Mouse (Mus musculus) G1E (cell line): Measurements from ENCODE around the gene Slc50a1. TPM values are rescaled to one million over a fixed set of nuclear protein-coding genes. Genes with fewer than 3 reads are reported as not detected.

ENCODE experiments used
- ATAC-seq: 2 replicates; pipeline ENCODE4 v1.8.0; 2016; ENCODE audit warnings: mild to moderate bottlenecking; ENCODE audit not compliant: insufficient number of reproducible peaks, poor library complexity, low FRiP score, severe bottlenecking; ENCODE audit errors: extremely low read depth
- DNase-seq: peaks from one replicate; pipeline ENCODE4 v3.0.0; 2012; ENCODE audit warnings: low spot score
- H3K27me3 ChIP-seq: 2 replicates; pipeline ENCODE4 v1.6.1; 2012; ENCODE audit warnings: mild to moderate bottlenecking, low read length, inconsistent platforms; ENCODE audit not compliant: insufficient read depth
- H3K36me3 ChIP-seq: replicated peaks from 2 replicates; pipeline ENCODE3; 2012; ENCODE audit warnings: mild to moderate bottlenecking, inconsistent platforms
- H3K4me1 ChIP-seq: 2 replicates; pipeline ENCODE4 v1.6.1; 2012; ENCODE audit warnings: low read depth, low read length, inconsistent platforms, mixed read lengths; ENCODE audit not compliant: insufficient read depth
- H3K4me3 ChIP-seq: 2 replicates; pipeline ENCODE4 v1.5.1; 2012; ENCODE audit warnings: low read depth, mild to moderate bottlenecking, inconsistent platforms, low read length, moderate library complexity, mixed read lengths
- H3K9me3 ChIP-seq: replicated peaks from 2 replicates; pipeline ENCODE4 v1.6.1; 2012; ENCODE audit warnings: inconsistent platforms
- CTCF ChIP-seq: IDR thresholded peaks from 2 replicates; pipeline ENCODE4 v1.5.1; 2012; ENCODE audit warnings: low read depth, low read length, inconsistent platforms, mixed read lengths
- GATA1 ChIP-seq: IDR thresholded peaks from 2 replicates; pipeline ENCODE4 v1.6.1; 2012; ENCODE audit warnings: borderline replicate concordance, low read length, inconsistent platforms, mixed read lengths
- GATA2 ChIP-seq: IDR thresholded peaks from 2 replicates; pipeline ENCODE4 v1.6.1; 2012; ENCODE audit warnings: low read depth, low read length, inconsistent platforms, borderline replicate concordance
- POLR2AphosphoS5 ChIP-seq: IDR thresholded peaks from 2 replicates; pipeline ENCODE4 v1.6.1; 2012; ENCODE audit warnings: low read depth, low read length, inconsistent platforms; ENCODE audit not compliant: insufficient replicate concordance
- TAL1 ChIP-seq: conservative IDR thresholded peaks from 2 replicates; pipeline ENCODE4 v1.6.1; 2012; ENCODE audit warnings: low read depth, low read length, inconsistent platforms, mixed read lengths
- polyA plus RNA-seq: library from polyadenylated mRNA; stranded (reverse); fragments of >175 nt; gene quantifications from 2 replicates; pipeline ENCODE4 v1.2.3, GENCODE M21; 2012
- total RNA-seq, 2 experiments: library from RNA; stranded (forward) in 1 of 2; stranded (reverse) in 1 of 2; fragments of 200-1000 nt in 1 of 2; fragments of >200 nt in 1 of 2; fragmentation: Nextera tagmentation in 1 of 2; gene quantifications; 2 replicates each; pipeline ENCODE4 v1.2.3; 2014 to 2017

The Slc50a1 gene
- total and polyA plus RNA-seq, 3 experiments: 0.66 TPM; not detected in 2

DNA sequence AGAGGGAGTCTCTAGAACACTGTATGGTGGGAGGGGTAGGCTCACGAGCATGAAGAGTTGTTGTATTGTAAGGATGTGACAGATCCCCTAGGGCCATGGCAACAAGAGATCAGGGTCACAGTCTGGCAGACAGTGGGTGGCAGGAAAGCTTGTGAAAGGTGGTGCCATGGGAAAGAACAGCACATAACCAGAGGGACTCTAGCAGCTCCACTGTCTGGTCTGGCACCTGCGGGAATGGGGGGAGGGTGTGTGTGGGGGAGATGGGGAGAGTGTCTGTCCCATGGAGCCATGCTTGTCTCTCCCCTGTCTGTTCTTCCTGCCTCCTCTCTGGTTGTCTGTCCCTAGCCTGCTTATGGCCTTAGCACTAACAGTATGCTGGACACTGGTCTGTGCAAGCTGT is 15.2 kb upstream of the Slc50a1 start:
- no peak overlapping the region for H3K4me3 ChIP-seq
- DNase-seq (no peak), ATAC-seq (no peak)
- no peaks in the 10 kb centered on the region for H3K36me3 ChIP-seq
- TF ChIP-seq CTCF (no peak), GATA1 (no peak), TAL1 (no peak), POLR2AphosphoS5 (no peak), GATA2 (no peak)
- peaks cover 4% of the 10 kb centered on the region for H3K4me1 ChIP-seq
- H3K9me3 ChIP-seq: no peaks in the 10 kb centered on the region
- peaks cover 60% of the 10 kb centered on the region for H3K27me3 ChIP-seq

DNA sequence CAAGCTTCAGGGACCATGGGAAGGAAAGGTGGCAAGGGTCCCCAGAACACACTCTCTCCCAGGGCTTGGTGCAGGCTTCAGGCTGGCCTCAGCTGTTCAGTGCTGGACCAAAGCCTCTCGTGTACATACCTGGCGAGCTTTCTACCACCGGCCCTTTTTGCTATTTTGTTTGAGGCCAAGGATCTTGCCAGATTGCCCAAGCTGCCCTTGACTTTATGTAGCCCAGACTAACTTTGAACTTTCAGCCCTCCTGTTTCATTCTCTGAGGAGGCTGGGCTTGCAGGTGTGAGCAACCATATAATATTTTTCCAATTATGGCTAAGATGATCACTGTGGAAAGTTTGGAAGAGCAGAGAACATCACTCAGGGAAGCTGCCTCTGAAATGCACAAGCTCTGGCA is 13.9 kb upstream of the Slc50a1 start:
- Histone ChIP-seq H3K9me3 (no peaks in the 10 kb centered on the region), H3K27me3 (peaks cover 71% of the 10 kb centered on the region)

DNA sequence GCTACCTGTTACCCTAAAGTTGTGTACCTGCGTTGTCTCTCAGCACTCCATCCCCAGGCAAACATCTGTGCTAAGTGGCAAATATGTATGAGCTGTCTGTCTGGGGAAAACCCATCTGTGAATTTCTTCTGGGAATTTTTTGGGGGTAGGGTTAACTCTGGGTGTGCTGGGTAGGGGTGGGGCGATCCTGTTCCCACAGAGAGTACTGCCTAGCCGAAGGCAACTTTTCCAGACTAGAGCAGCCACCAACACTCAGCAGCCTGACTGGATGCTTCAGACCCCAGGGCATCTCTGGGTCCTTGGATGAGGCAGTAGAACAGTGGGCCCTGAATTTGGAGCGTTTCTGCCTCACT is 11.9 kb upstream of the Slc50a1 start:
- ATAC-seq (no peak), DNase-seq (no peak)
- no peak overlapping the region for H3K4me3 ChIP-seq
- TF ChIP-seq POLR2AphosphoS5: no peak
- no peak for TF ChIP-seq GATA2
- no peak for TF ChIP-seq CTCF
- H3K36me3 ChIP-seq: no peaks in the 10 kb centered on the region
- peaks cover 8% of the 10 kb centered on the region for H3K4me1 ChIP-seq
- peaks cover 74% of the 10 kb centered on the region for H3K27me3 ChIP-seq
- H3K9me3 ChIP-seq: no peaks in the 10 kb centered on the region

More for the DNA sequence above, 13.9 kb upstream of the Slc50a1 start:
- TF ChIP-seq TAL1 (no peak), GATA2 (no peak), POLR2AphosphoS5 (no peak), CTCF (no peak), GATA1 (no peak)
- peaks cover 8% of the 10 kb centered on the region for H3K4me1 ChIP-seq
- no peak for DNase-seq
- no peaks in the 10 kb centered on the region for H3K36me3 ChIP-seq
- no peak for ATAC-seq
- H3K4me3 ChIP-seq: no peak overlapping the region

DNA sequence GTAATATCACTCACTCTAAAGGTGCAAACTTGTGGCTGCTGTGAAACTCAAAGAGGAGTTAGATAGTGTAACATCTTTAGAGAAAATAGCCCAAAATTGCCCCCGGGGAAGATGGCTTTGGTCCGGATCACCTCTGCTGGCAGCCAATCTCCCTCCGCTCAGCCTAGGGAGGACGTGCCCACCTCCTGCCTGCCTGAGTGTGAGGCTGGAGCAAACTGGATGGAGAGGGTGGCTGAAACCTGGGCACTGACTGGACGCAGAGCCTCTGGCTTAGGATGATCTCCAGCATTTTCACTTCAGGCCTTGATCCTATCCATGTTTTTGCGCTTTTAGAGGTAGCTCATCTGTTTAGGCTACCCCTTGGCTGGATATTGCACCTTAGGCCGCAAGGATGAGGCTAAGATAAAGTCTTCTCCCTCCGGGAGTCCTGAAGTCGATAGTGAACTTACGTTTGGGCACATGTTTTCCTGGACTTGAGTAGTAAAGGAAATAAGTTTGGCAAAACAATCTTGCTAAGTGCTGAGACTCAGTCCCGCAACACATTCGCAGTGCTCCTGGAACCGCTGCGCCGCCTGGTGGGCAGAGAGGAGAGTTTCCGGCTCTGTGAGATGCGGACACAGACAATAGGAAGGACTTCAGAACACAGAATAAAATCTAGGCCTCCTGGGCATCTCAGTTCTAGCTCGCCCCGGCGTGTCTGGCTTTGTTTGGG is 11.4 kb upstream of the Slc50a1 start:
- peak; percentile 35 for DNase-seq
- H3K4me3 ChIP-seq: no peak overlapping the region
- H3K36me3 ChIP-seq: no peaks in the 10 kb centered on the region
- H3K9me3 ChIP-seq: no peaks in the 10 kb centered on the region
- ATAC-seq: no peak
- peaks cover 8% of the 10 kb centered on the region for H3K4me1 ChIP-seq
- TF ChIP-seq POLR2AphosphoS5: no peak
- no peak for TF ChIP-seq GATA2
- no peak for TF ChIP-seq TAL1
- TF ChIP-seq GATA1: no peak
- H3K27me3 ChIP-seq: peaks cover 77% of the 10 kb centered on the region

DNA sequence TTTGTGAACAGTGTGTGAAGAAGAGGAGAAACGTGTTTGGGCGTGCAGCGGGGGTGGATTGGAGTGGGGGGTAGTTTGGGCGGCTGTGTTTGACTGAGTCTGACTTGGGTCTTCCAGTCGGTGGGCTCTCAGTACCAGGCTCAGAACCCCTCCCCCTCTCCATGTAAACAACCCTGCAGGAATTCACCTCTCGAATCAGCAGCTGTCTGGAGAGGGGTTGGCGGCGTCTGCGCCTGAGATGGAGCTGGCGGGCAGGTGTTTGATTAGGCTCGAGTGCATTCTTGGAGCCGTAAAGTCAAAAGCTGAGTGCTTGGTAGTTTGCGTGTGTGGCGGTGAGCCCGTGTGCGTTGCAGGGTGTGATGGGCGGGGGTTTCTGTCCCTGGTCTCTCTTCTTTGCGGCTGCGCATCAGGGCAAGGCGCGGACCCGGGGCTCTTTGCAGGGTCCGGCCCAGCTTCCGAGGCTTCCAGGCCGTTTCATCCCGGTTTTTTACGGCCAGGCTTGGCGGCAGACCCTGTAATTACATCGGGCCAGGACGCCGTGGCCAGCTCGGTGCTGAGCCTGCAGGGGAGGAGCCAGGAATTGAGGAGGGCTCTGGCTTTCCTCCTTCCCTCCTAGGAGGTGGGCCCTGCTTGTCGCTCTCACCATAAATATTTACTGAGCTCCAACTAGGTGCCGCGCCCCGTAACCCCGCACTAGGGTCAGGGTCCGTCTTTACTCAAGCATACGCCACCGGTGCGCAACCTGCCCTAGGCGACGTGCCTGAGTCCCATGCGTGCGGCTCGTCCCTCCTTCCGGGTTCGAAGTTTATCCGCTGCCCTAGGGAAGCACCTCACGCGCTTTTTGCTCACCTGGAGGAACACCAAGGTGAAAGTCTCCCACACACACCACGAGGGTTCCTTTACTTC is 10.5 kb upstream of the Slc50a1 start, which contains the start of gene Efna1:
Efna1 (minus strand) TSS at position 537 of the 906 bp plus-strand sequence.
- no peaks in the 10 kb centered on the region for H3K9me3 ChIP-seq
- no peak within 1 kb of the TSS for H3K4me3 ChIP-seq
- DNase-seq: no peak
- peaks cover 8% of the 10 kb centered on the region for H3K4me1 ChIP-seq
- TF ChIP-seq CTCF (no peak), TAL1 (no peak), GATA1 (no peak), POLR2AphosphoS5 (no peak), GATA2 (no peak)
- peaks cover 76% of the 10 kb centered on the region for H3K27me3 ChIP-seq
- H3K36me3 ChIP-seq: no peaks in the 10 kb centered on the region
- ATAC-seq: no peak

GRCm38 (mm10) chr3:89280050-89280605 is 9.8 kb upstream of the Slc50a1 start:
- Histone ChIP-seq H3K9me3 (no peaks in the 10 kb centered on the region), H3K4me1 (peaks cover 3% of the 10 kb centered on the region), H3K36me3 (no peaks in the 10 kb centered on the region), H3K4me3 (no peak overlapping the region), H3K27me3 (peaks cover 69% of the 10 kb centered on the region)
- DNase-seq: no peak
- no peak for ATAC-seq
- TF ChIP-seq TAL1 (no peak), GATA2 (no peak), GATA1 (no peak)
